Mouse (Mus musculus) brain, embryonic 14.5 days (tissue): ENCODE measurements at regions not wholly inside any gene's neighbourhood (a gene's known extent, or its start where the extent isn't known, plus 50 kb on each side); places are given as distances from the start of the nearest gene placed in this dataset.

Source experiments
- CTCF ChIP-seq: fragments of 200-500 bp; IDR thresholded peaks from 2 replicates; pipeline ENCODE4 v1.5.1; 2012; ENCODE audit warnings: inconsistent platforms, mild to moderate bottlenecking, moderate library complexity, borderline replicate concordance; ENCODE audit not compliant: insufficient read depth, insufficient read length; ENCODE audit errors: extremely low read depth
- POLR2A ChIP-seq: fragments of 200-500 bp; IDR thresholded peaks from 2 replicates; pipeline ENCODE4 v1.6.1; 2012; ENCODE audit warnings: mild to moderate bottlenecking, inconsistent platforms, borderline replicate concordance; ENCODE audit not compliant: poor library complexity, insufficient read depth, insufficient read length, severe bottlenecking; ENCODE audit errors: extremely low read depth

GRCm38 (mm10) chr3:144310748-144311147, 105.7 kb upstream of the Lmo4 start:
- no peak for TF ChIP-seq POLR2A
- no peak for TF ChIP-seq CTCF
